Mouse (Mus musculus) liver (tissue): ENCODE measurements around the gene Zwilch.
"Not testable (repeated sequence)": the region's sequence is repeated elsewhere in the genome, so short reads cannot be mapped to it uniquely, and the experiment has no call there.

Experiments used
- DNase-seq: peaks from one replicate; pipeline ENCODE4 v3.0.0-alpha.2; 2020; ENCODE audit warnings: mixed read lengths

Zwilch gene

DNA sequence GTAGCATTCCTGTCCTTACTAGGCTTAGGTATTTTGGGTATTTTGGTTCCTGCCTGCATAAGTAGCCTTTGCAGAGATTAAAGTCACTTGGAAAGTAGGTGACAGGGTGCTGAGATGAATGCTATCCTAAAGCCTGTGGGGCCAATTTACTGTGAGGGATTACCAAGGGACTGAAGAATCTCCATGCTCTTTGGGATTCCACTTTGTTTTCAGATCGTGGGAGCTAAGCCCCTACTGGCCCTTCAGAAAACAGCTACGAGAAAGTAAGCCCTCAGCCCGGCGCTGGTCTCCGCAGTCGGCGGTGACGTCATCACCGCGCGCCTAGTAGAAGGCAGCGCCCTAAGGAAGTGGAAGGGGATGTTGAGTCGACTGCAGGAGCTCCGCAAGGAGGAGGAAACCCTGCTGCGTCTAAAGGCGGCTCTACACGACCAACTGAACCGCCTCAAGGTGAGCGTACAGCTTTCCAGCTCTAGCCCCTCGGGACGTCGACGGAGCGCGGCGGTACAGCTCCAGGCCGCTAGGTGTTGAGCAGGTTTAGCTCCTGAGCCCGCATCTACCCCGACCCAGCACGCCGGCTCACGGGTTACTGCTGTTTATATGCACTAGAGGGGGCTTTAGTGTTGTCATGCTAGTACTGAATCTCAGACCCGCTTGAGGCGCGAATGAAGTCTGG, 6.2 kb upstream of the Zwilch start, which contains the start of gene Snapc5:
Snapc5 (plus strand) TSS at position 301 of the 673 bp plus-strand sequence.
- peak; percentile 88 for DNase-seq

DNA sequence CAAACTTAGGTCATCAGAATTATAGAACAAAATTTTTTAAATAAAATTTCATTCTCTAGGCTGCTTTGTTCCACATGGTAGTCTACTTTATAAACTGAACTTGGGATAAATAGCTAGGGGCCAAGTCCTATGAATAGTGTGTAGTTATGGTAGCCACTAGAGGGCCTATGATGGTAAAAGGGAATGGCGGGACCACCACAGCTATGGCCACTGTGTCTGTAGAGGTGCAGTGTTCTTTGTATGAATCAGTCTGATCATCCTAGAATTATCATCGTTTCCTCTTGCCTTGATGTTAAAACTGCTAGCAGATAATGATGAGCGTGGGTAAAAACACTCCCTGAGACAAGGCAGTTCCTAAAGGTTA, 5.7 kb upstream of the Zwilch start:
- peak; percentile 11 for DNase-seq

DNA sequence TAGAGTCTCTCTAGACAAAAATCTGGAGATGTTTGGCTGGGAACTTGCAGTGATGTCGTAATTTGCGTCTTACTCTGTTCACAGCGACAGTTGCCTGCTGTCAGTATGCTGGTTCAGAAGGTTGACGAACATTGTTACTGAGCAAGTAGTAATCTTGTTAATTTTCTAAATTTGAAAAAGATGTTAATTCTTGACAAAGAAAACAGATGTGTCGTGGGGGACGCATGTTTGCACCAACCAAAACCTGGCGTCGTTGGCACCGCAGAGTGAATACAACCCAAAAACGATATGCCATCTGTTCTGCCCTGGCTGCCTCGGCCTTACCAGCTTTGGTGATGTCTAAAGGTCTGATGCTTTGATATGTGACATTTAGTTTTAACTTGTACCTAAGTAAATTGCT, 2.5 kb upstream of the Zwilch start:
- no peak for DNase-seq

DNA sequence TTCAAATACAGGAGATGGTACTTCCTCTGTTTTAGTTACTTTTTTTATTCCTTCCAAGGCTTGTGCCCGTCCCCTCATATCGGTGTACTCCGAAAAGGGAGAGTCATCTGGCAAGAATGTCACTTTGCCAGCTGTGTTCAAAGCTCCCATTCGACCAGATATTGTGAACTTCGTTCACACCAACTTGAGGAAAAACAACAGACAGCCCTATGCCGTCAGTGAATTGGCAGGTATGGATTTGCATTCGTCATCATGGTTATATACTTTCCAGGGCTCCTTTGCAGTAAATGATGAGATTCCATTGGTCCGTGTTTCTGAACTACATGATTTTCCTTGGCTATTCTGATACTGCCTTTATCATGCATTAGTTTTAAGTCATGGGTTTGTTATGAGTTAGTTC, 1.9 kb upstream of the Zwilch start:
- no peak for DNase-seq

DNA sequence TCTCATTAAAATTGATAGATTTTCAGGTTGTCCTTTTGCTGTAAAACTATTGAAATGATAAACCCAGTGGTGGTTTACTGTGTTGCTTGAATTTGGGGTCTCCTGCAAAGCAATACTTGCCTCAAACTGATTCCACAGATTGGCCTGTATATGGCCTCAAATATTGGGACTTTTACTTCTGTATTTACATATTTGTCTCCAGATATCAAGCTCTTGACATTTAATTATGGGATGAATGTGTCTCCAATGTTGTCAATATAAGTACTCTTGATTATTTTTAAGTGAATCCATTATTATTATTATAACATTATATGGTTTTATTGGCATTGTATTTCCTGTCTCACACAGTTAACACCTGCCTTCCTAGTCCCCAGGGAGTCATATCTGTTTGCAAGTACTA, 1.4 kb upstream of the Zwilch start:
- DNase-seq: no peak

DNA sequence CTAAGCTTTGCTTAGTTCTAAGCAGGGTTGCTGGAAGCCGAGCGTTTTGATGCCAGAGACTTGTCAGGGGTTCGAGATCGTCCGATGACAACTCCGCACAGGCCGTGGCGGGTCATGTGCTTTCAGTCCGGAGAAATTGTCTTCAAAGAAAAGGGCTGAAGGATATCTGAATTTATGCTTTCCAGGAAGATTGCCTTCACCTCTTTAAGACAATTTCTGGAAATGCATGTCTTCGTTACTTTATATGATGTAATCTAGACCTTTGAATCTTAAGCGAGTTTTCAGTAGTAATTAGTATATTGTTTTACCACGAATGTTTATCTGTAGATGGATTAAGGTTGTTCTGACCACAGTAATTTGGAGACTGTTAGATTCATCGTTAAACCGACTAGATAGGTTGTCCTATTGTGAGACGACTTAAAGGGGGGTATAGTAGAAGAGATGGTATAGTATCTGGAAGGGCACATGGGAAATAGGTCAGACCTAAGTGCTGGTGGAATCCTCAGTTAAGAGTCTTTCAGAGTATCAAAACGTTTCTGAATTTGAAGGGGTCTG, 839 bp upstream of the Zwilch start:
- DNase-seq: no peak

DNA sequence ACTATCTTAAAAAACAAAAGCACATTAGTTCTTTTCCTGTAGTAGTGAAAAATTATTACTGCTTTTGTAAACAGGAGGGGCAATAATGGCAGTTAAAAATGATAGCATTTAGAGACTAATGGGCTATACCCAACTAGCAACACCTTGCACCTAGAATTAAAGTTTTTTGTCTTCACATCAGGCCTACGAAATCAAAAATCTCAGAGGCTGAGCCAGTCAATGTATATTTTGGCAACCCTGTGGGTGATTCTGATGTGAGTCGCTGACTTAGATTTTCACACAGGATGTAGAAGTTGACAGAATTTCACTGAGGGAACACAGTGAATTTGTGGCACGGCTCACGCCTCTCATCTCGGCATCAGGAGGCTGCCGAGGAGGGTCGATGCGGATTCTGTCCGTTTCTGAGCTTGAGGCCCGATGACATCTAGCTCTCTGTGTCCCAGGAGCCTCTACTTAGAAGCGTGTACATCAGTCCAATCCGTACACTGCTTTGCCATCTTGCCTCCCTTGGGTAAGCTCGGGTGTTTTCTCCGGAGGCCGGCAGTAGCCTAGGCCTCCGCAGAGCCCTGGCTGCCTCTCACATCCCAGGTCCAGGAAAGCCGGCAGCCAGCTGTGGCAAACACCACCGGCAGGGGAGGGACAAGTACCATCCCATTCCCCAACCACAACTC, 624 bp downstream of the Zwilch start:
- no peak for DNase-seq

DNA sequence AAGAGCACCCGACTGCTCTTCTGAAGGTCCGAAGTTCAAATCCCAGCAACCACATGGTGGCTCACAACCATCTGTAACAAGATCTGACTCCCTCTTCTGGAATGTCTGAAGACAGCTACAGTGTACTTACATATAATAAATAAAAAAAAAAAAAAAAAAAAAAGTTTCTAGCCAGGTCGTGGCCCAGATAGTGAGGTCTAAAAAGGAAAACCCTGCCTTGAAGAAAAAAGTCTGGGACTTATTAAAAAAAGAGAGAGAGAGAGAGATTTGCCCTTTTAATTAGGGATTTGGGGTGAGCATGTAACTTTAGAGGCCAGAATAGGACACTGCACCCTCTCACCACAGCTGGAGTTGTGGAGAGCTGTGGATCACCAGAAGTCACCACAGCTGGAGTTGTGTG, 2.9 kb downstream of the Zwilch start:
- DNase-seq: not testable (repeated sequence)

DNA sequence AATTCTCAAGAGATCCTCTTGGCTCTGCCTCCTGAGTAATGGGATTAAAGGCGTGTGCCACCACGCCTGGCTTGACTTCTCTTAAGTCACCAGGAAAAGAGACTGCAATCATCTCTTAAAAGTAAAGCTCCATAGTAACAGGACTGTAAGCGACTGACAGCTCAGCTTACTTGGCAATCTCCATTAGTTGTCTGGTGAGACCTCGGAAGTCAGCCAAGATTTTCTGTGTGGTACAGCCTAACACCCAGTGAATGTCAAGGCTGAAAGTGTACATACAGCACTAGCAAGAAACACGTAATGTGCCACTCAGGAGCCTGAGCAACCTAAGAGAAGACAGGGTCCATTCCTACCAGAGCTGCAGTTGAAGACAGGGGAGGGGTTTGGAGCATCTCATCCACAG, 12.4 kb downstream of the Zwilch start:
- DNase-seq: no peak

DNA sequence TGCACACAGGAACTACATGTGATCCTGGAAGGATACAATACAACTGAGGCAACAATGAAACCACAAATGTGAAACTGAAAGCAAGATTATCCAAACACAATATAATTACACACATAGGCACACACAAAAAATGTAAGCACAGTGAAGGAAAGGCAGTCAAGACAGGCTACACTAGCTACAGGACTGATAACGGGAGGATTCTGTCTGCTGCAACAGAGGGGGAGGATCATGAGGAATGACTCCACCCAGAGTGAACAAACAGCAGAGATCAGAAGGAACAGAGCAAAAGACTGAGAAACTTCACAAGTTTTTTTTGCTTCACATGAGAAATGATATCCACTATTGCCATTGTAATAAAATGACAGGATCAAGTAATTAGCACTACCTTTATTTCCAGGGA, 16.3 kb downstream of the Zwilch start:
- no peak for DNase-seq

DNA sequence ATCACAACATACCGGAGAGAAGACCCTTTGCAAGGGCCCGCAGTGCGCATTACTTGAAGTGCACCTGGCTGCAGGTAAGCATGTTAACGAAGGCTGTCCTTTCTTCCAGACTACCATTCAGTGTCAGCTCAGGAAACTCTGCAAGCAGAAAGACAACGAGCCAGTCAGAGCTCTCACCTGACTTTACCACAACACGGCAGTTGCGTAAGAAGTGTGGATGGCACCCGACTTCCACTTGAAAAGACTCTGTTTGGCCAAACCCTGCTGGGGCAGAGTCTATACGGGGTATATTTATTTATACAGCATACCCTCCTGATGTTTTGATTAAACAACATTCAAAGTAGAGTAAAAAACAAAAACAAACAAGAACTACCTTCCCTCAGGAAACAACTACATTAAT, 33.0 kb downstream of the Zwilch start:
- no peak for DNase-seq

DNA sequence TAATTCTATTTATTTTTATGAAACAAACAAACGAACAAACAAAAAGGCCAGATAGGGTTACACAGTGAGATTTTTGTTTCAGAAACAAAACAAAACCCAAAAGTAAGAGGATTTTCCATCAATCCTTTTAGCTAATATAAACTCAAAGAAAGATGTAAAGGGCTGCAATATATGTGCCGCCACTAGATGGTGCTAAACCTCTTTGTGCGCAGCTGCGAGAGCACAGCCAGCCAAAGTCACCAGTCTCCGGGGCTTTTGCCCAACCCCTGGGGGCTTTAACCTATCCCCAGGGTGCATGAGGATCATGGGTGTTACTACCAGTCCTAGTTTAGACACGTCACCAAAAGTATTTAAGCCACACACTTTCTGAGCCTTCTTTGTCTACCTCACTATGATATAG, 34.0 kb downstream of the Zwilch start:
- peak; percentile 45 for DNase-seq

DNA sequence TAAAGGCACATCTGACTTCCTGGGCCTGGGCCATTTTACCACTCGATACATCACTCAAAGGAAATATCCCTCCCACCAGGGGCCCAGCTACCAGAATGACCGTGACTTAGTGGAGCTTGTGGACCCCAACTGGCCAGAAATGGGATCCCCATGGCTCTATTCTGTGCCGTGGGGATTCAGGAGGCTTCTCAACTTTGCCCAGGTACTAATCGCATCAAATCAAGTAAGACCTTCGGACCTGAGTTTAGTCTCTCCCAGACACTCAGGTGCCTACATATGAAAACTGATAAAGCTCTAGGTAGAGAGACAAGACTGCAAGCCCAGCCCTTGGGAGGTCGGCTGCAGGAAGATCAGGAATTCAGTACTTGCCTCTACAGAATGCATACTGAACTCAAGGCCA, 41.3 kb downstream of the Zwilch start:
- no peak for DNase-seq

DNA sequence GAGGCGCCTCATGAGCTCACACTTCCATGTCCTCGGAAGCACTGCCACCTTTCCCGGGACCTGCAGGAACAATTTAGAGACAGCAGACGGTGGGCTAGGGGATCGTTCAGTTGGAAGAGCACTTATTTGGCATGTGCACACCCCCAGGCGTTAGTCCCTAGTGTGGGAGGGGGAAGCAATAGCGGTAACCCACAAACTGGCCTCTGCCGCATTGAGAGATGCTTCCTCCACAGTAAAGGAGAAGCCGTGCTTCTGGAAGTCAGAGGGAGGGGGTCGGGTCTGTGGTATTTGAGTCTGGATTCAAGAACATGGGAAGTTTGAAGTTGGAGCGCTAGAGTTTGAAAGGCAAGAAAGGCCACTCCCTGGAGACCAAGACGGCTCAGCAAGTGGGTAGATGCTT, 46.8 kb downstream of the Zwilch start:
- no peak for DNase-seq

DNA sequence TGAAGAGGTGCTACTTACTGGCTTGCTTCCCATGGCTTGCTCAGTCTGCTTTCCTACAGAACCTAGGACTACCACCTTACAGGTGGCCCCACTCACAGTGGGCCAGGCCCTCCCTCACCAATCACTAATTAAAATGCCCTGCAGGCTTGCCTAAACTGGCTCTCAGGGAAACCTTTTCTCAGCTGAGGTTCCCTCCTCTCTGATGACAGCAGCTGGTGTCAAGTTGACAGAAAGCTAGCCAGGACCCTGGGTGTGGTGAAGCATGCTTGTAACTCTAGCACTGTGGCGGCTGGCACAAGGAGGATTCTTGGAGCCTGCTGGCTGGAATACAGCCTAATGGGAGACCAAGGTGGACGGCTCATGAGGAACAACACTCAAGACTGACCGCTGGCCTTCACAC, 47.6 kb downstream of the Zwilch start:
- no peak for DNase-seq

DNA sequence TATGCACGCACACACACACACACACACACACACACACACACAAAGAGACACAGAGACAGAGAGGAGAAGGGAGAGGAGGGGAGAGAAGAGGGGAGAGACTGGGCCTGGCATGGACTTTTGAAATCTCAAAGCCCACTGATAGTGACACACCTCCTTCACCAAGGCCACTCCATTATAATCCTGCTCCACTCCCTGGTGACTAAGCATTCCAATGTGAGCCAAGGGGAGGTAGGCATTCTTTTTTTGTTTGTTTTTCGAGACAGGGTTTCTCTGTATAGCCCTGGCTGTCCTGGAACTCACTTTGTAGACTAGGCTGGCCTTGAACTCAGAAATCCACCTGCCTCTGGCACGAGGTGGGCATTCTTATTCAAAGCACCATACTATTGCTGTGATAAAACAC, 48.1 kb downstream of the Zwilch start:
- DNase-seq: not testable (repeated sequence)

DNA sequence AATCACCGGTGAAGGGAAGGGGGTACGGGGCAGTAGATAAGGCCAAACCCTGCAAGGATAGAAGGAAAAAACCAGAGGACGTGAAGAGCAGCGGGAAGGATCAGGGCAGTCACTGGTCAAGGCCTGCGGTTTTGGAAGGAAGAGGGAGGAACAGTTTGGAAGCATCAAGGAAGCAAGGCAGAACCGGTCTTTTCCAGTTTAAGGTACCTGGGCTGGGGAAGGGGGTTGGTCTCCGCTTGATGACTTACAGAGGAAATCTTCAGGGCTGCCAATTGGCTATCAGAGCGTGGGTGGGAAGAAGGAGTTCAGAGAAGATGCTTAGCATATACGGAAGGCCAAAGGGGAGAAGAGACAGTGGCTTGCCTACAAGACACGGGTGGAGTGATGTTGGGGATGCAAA, 50.3 kb downstream of the Zwilch start:
- no peak for DNase-seq

DNA sequence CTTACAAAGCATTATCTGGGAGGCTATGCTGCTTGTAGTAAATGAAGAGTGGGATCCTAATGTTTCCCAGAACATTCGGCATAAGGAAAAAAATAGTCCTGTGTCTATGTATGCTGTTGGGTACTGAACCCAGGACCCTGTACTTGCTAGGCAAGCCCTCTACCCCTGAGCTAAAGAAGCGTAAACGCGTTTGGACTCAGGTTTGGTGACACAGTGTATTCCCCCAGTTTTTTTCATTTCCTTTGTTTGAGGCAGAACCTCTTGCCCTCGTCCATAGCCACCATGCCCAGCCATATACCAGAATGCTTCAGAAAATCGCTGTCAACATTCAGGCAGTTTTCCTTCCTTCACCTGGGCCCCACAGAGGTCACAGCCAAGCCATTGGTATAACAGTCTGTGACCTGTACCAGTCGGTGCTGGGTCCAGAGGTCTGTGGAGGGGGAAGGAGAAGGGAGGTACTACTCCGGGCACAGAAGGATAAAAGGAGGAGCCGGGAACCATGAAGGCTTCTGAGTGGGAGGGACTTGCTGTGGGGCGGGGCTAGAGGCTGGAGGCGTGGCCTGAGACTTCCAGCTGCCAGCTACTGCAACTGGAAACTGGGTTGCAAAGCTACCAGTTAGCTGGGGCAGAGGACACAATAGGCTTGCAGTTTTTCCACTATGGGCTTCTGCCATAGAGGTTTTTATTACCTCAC, 52.2 kb downstream of the Zwilch start:
- peak; percentile 82 for DNase-seq

DNA sequence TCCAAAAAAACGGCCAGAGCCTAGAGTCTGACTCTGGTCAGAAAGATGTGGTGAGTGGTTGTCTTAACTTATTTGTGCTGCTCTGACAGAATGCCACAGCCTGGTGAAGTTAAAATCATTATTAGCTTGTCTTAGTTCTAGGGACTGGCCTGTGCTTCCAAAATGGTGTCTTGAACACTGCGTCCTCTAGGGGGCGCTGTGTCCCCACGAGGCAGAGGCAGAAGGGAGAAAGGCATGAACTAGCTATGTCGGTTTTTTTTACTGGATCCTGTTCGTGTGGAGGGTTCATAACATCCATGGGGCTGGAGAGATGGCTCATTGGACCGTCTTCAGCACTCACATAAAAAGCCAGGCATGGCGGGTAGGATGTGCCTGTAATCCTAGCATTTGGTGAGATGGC, 53.0 kb downstream of the Zwilch start:
- peak; percentile 81 for DNase-seq

DNA sequence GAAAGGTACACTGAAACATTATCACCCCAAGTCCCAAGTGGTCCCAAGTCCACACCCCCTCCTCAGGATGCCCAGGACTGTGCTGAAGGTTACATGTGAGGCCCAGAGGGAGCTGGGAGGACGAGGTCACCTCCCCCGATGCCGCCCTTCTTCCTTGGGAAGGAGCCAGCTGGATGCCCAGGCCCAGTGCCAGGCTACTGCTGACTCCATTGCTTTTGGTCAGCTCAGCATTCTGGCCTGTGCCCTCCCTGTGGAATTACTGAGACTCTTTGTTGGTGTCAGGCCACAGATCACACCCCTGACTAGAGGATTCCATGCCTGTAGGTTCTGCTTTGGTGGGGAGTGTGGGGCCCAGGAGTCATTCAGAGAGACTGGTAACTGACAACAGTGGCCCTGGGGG, 56.0 kb downstream of the Zwilch start, which contains the start of gene Lctl:
Lctl (plus strand) TSS at position 272 of the 400 bp plus-strand sequence.
- DNase-seq: no peak

DNA sequence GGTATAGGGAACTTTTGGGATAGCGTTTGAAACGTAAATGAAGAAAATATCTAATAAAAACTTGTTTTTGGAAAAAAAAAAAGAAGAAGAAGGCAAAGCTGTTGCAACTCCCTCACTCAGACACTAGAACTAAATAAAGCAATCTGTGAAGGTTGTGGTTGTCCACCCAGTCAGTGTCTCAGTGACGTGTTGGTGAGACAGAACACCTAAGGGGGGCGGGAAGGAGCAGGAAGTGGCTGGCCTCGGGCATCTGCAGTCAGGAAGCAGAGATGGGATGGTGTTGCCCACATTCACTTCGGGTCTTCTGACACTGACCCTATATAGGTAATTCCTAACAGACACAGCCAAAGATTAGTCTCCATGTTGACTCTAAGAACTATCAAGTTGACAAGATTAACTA, 57.1 kb downstream of the Zwilch start:
- DNase-seq: no peak

DNA sequence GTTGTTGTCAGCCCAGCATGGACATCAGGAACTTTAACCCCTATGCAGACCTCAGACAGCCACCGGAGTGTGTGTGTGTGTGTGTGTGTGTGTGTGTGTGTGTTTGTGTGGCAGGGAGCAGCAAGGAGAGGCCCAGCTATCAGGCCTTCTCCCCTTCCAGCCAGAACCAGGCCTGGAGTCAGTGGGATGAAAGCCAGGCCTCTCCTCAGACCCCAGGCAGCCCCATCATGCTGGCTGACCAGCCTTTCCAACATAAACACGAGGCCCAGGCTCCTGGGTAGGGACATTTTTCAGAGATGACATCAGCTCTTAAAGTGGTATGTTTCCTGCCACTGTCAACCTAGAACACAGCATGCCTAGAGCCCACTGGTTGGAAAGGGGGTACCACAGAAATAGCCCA, 58.3 kb downstream of the Zwilch start:
- no peak for DNase-seq

DNA sequence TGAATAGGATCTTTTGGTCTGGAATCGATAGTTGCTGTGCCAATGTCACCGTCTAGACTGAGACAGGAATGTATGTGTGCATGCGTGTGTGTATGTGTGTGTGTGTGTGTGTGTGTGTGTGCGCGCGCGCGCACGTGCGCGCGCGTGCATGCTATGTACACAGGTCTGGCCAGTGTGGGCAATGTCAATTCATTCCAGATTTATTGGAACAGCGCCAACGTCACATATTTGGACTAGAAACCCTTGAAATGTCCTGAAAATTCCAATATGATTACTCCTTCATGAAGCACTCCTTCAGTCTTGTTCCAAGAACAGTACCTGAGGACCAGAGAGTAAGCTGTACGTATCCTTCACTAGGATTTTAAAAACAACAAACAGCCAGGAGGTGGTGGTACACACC, 62.4 kb downstream of the Zwilch start:
- DNase-seq: no peak

DNA sequence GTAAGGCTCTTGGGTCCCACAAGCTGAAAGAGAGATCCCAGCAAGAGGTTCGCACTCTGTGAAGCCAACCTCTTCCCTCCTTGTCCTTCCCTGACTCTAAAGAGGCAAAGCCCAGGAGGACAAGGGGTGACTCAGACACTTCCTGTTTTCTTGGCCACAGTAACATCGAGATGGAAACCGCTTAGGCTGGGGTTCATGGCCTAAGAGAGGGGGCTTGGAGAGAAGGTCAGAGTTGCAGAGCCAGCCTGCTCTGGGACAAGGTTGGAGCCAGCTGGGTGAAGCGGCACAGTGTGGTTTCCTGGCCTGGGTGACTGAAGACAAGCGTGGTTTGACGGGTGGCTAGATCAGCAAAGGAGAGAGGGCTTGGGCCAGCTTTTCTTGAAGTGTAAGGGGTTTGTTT, 67.6 kb downstream of the Zwilch start:
- DNase-seq: no peak
